Mouse (Mus musculus): ENCODE results near the gene Tmem273. TPM values are rescaled to one million over a fixed set of nuclear protein-coding genes. Genes with fewer than 3 reads are reported as not detected.

Gene Tmem273
- polyA plus RNA-seq, 1 experiment from 2014 or later, result 0.30 TPM

DNA sequence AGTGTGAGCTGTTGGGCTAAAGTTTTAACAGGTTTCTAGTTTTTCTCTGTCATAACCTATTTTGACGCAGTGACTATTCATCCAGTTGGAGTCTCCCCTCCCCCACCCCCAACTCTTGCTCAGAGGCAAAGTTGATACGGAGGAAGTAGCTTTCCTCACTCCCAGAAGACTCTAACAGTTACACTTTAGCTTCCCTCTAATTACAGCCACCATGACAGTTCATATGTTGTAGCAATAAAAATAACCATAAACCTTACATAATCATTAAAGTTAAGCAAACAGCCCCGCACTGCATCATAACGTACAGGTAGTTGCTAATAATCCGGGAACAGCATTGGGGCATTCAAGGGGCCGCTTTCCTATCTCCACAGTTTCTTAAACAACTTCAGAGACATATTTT, 15.2 kb upstream of the Tmem273 start:
- no peak overlapping the region for H3K4me2 ChIP-seq (ENCODE audit: low read length)
- no peak overlapping the region for H3K27ac ChIP-seq
- no peaks in the 10 kb centered on the region for H3K36me3 ChIP-seq (ENCODE audit: insufficient read depth, low read length)
- H3K4me1 ChIP-seq (replicated peaks; ENCODE audit: insufficient read depth, low read length), result no peaks in the 10 kb centered on the region
- no peak for ATAC-seq (replicated peaks; ENCODE audit: low FRiP score, low read depth)
- no peak overlapping the region for H3K9ac ChIP-seq (ENCODE audit: low read depth, low read length)
- no peaks in the 10 kb centered on the region for H3K9me3 ChIP-seq (replicated peaks; ENCODE audit: low read length)
- H3K27me3 ChIP-seq (ENCODE audit: insufficient read depth, low read length), result no peaks in the 10 kb centered on the region
- TF ChIP-seq CTCF (IDR thresholded peaks at IDR 0.05; ENCODE audit: low read depth), result no peak
- H3K4me3 ChIP-seq (replicated peaks; ENCODE audit: low read depth, low read length), result no peak overlapping the region
- WGBS, result 77% methylated on average over 6 of the region's 6 CpGs
- no peak for DNase-seq (ENCODE audit: low spot score)

GRCm38 (mm10) chr14:32772085-32772484, 13.7 kb upstream of the Tmem273 start:
- no peaks in the 10 kb centered on the region for H3K9me3 ChIP-seq (replicated peaks; ENCODE audit: low read length)
- H3K4me2 ChIP-seq (ENCODE audit: low read length), result no peak overlapping the region
- no peak overlapping the region for H3K4me3 ChIP-seq (replicated peaks; ENCODE audit: low read depth, low read length)
- H3K27ac ChIP-seq, result no peak overlapping the region
- no peaks in the 10 kb centered on the region for H3K4me1 ChIP-seq (replicated peaks; ENCODE audit: insufficient read depth, low read length)
- no peaks in the 10 kb centered on the region for H3K27me3 ChIP-seq (ENCODE audit: insufficient read depth, low read length)
- no peak overlapping the region for H3K9ac ChIP-seq (ENCODE audit: low read depth, low read length)
- ATAC-seq (replicated peaks; ENCODE audit: low FRiP score, low read depth), result no peak
- no peaks in the 10 kb centered on the region for H3K36me3 ChIP-seq (ENCODE audit: insufficient read depth, low read length)
- no peak for TF ChIP-seq CTCF (IDR thresholded peaks at IDR 0.05; ENCODE audit: low read depth)
- DNase-seq (ENCODE audit: low spot score), result no peak
- WGBS, result 68% methylated on average over 4 of the region's 4 CpGs

- 68% methylated on average over 3 of the region's 3 CpGs for WGBS
- no peak overlapping the region for H3K9ac ChIP-seq (ENCODE audit: low read depth, low read length)
Measured at GRCm38 (mm10) chr14:32772791-32773190, 13.0 kb upstream of the Tmem273 start.

GRCm38 (mm10) chr14:32773456-32773855, 12.3 kb upstream of the Tmem273 start:
- H3K27ac ChIP-seq, result no peak overlapping the region
- DNase-seq (ENCODE audit: low spot score), result no peak
- H3K4me1 ChIP-seq (replicated peaks; ENCODE audit: insufficient read depth, low read length), result no peaks in the 10 kb centered on the region
- no peak overlapping the region for H3K4me2 ChIP-seq (ENCODE audit: low read length)
- no peak for TF ChIP-seq CTCF (IDR thresholded peaks at IDR 0.05; ENCODE audit: low read depth)
- H3K9me3 ChIP-seq (replicated peaks; ENCODE audit: low read length), result no peaks in the 10 kb centered on the region
- no peak overlapping the region for H3K9ac ChIP-seq (ENCODE audit: low read depth, low read length)
- H3K36me3 ChIP-seq (ENCODE audit: insufficient read depth, low read length), result no peaks in the 10 kb centered on the region
- no peaks in the 10 kb centered on the region for H3K27me3 ChIP-seq (ENCODE audit: insufficient read depth, low read length)
- no peak overlapping the region for H3K4me3 ChIP-seq (replicated peaks; ENCODE audit: low read depth, low read length)
- 86% methylated on average over 3 of the region's 3 CpGs for WGBS
- ATAC-seq (replicated peaks; ENCODE audit: low FRiP score, low read depth), result no peak

More at GRCm38 (mm10) chr14:32772791-32773190, 13.0 kb upstream of the Tmem273 start:
- ATAC-seq (replicated peaks; ENCODE audit: low FRiP score, low read depth) (no peak), DNase-seq (ENCODE audit: low spot score) (peak; percentile 44)
- H3K9me3 ChIP-seq (replicated peaks; ENCODE audit: low read length), result no peaks in the 10 kb centered on the region
- no peak overlapping the region for H3K27ac ChIP-seq
- no peak overlapping the region for H3K4me3 ChIP-seq (replicated peaks; ENCODE audit: low read depth, low read length)
- no peaks in the 10 kb centered on the region for H3K36me3 ChIP-seq (ENCODE audit: insufficient read depth, low read length)
- no peak overlapping the region for H3K4me2 ChIP-seq (ENCODE audit: low read length)
- TF ChIP-seq CTCF (IDR thresholded peaks at IDR 0.05; ENCODE audit: low read depth), result peak; percentile 69
- no peaks in the 10 kb centered on the region for H3K27me3 ChIP-seq (ENCODE audit: insufficient read depth, low read length)
- H3K4me1 ChIP-seq (replicated peaks; ENCODE audit: insufficient read depth, low read length), result no peaks in the 10 kb centered on the region

DNA sequence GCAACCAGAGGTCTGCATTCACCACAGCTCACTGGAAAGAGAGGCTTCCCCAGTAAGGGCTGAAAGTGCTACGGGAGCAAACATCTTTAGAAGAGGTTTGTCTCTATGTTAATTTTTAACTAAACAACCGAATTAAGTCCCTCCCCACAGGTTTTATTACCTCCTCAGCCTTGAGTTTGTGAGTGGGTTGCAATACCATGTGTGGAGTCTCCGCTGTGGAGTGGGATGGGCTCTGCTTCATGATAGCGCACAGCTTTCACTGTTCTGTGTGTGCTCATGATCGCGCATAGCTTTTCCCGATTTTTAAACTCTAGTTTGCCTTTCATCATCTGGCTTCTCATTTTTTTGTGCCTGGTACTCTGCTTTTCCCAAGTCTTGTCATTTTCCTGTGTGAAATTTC, 9.7 kb upstream of the Tmem273 start:
- Histone ChIP-seq H3K27me3 (ENCODE audit: insufficient read depth, low read length) (no peaks in the 10 kb centered on the region), H3K9ac (ENCODE audit: low read depth, low read length) (no peak overlapping the region), H3K36me3 (ENCODE audit: insufficient read depth, low read length) (no peaks in the 10 kb centered on the region), H3K4me2 (ENCODE audit: low read length) (no peak overlapping the region), H3K9me3 (replicated peaks; ENCODE audit: low read length) (no peaks in the 10 kb centered on the region), H3K4me3 (replicated peaks; ENCODE audit: low read depth, low read length) (no peak overlapping the region), H3K27ac (no peak overlapping the region), H3K4me1 (replicated peaks; ENCODE audit: insufficient read depth, low read length) (no peaks in the 10 kb centered on the region)
- ATAC-seq (replicated peaks; ENCODE audit: low FRiP score, low read depth) (no peak), DNase-seq (ENCODE audit: low spot score) (no peak)
- WGBS, result 73% methylated on average over 7 of the region's 7 CpGs
- no peak for TF ChIP-seq CTCF (IDR thresholded peaks at IDR 0.05; ENCODE audit: low read depth)

DNA sequence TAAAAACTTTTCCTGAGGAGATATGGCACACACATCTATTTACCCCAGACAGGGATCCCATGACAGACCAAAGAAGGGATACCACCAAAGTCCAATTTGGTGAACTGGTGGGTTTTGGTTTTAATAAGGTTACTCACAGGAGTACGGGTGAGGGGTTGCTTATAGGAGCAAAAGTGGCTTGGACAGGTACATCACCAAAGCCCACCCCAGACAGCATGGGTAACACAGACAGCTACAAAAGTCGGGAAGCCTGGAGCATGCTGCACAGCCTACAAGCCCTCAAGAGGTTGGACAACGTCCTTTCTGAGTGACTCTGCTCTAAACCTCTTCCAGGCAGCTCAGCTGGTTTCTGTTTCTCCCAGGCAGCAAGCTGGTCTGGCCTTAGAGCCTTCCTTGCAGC, 7.4 kb upstream of the Tmem273 start:
- no peak for TF ChIP-seq CTCF (IDR thresholded peaks at IDR 0.05; ENCODE audit: low read depth)
- Histone ChIP-seq H3K4me3 (replicated peaks; ENCODE audit: low read depth, low read length) (no peak overlapping the region), H3K27ac (no peak overlapping the region), H3K9ac (ENCODE audit: low read depth, low read length) (no peak overlapping the region), H3K27me3 (ENCODE audit: insufficient read depth, low read length) (no peaks in the 10 kb centered on the region), H3K4me1 (replicated peaks; ENCODE audit: insufficient read depth, low read length) (no peaks in the 10 kb centered on the region), H3K36me3 (ENCODE audit: insufficient read depth, low read length) (no peaks in the 10 kb centered on the region), H3K9me3 (replicated peaks; ENCODE audit: low read length) (no peaks in the 10 kb centered on the region), H3K4me2 (ENCODE audit: low read length) (no peak overlapping the region)
- DNase-seq (ENCODE audit: low spot score) (no peak), ATAC-seq (replicated peaks; ENCODE audit: low FRiP score, low read depth) (no peak)
- WGBS, result 81% methylated on average over 3 of the region's 3 CpGs

DNA sequence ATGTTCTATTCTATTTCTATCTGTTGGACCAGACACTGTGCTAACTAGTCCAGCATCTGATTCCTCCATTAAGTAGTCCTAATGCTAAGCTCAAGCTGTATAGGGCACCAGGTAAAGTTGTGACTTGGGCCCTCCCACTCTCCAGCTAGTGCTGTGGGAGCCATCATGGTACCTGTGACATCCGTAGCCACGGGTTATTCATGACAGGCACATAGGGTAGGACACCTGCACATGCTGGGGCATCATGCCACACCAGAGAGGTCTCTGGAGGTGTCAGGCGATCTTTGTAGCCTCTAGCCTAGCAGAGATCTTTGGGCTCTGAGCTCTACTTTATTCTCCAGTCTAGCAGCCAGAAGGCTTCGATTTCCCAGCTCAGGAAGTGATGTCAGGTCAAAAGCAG, 2.9 kb upstream of the Tmem273 start:
- no peak for ATAC-seq (replicated peaks; ENCODE audit: low FRiP score, low read depth)
- Histone ChIP-seq H3K9ac (ENCODE audit: low read depth, low read length) (no peak overlapping the region), H3K4me3 (replicated peaks; ENCODE audit: low read depth, low read length) (no peak overlapping the region), H3K4me2 (ENCODE audit: low read length) (no peak overlapping the region), H3K4me1 (replicated peaks; ENCODE audit: insufficient read depth, low read length) (no peaks in the 10 kb centered on the region), H3K36me3 (ENCODE audit: insufficient read depth, low read length) (no peaks in the 10 kb centered on the region), H3K27ac (no peak overlapping the region), H3K27me3 (ENCODE audit: insufficient read depth, low read length) (no peaks in the 10 kb centered on the region), H3K9me3 (replicated peaks; ENCODE audit: low read length) (no peaks in the 10 kb centered on the region)
- no peak for TF ChIP-seq CTCF (IDR thresholded peaks at IDR 0.05; ENCODE audit: low read depth)
- WGBS, result 85% methylated on average over 4 of the region's 4 CpGs
- DNase-seq (ENCODE audit: low spot score), result no peak
